Mouse (Mus musculus) brain, embryonic 14.5 days (tissue): ENCODE data around the gene Pusl1.

Source experiments
- CTCF ChIP-seq: fragments of 200-500 bp; IDR thresholded peaks from 2 replicates; pipeline ENCODE4 v1.5.1; 2012; ENCODE audit warnings: inconsistent platforms, mild to moderate bottlenecking, moderate library complexity, borderline replicate concordance; ENCODE audit not compliant: insufficient read depth, insufficient read length; ENCODE audit errors: extremely low read depth
- POLR2A ChIP-seq: fragments of 200-500 bp; IDR thresholded peaks from 2 replicates; pipeline ENCODE4 v1.6.1; 2012; ENCODE audit warnings: mild to moderate bottlenecking, inconsistent platforms, borderline replicate concordance; ENCODE audit not compliant: poor library complexity, insufficient read depth, insufficient read length, severe bottlenecking; ENCODE audit errors: extremely low read depth

- TF ChIP-seq CTCF (no peak), POLR2A (no peak)
These were observed 17.2 kb upstream of the Pusl1 start for GRCm38 (mm10) chr4:155908751-155909150.
